Mouse (Mus musculus) hindbrain, embryonic 10.5 days (tissue): Measurements from ENCODE around the gene Gstm2. TPM values are rescaled to one million over a fixed set of nuclear protein-coding genes. Genes with fewer than 3 reads are reported as not detected.
"Not testable (repeated sequence)": the region's sequence is repeated elsewhere in the genome, so short reads cannot be mapped to it uniquely, and the experiment has no call there.

Experiments
- DNase-seq: peaks from one replicate; pipeline ENCODE4 v3.0.0-alpha.2; 2017; ENCODE audit warnings: low spot score
- H3K27ac ChIP-seq: fragments of 300-500 bp; sonication (generic); 2 replicates; pipeline ENCODE4 v1.5.1; 2016; ENCODE audit warnings: mild to moderate bottlenecking, moderate library complexity
- H3K27me3 ChIP-seq: fragments of 300-500 bp; sonication (generic); 2 replicates; pipeline ENCODE4 v1.6.1; 2016; ENCODE audit warnings: mild to moderate bottlenecking; ENCODE audit not compliant: poor library complexity, insufficient read depth, severe bottlenecking
- H3K36me3 ChIP-seq: fragments of 300-500 bp; sonication (generic); 2 replicates; pipeline ENCODE4 v1.6.1; 2016; ENCODE audit warnings: mild to moderate bottlenecking, moderate library complexity
- H3K4me1 ChIP-seq: fragments of 300-500 bp; sonication (generic); replicated peaks from 2 replicates; pipeline ENCODE4 v1.6.1; 2016; ENCODE audit warnings: mild to moderate bottlenecking
- H3K4me3 ChIP-seq: fragments of 300-500 bp; sonication (generic); 2 replicates; pipeline ENCODE4 v1.5.1; 2016; ENCODE audit warnings: mild to moderate bottlenecking, moderate library complexity
- H3K9me3 ChIP-seq: fragments of 300-500 bp; sonication (generic); 2 replicates; pipeline ENCODE4 v1.6.1; 2016; ENCODE audit warnings: mild to moderate bottlenecking, moderate library complexity
- WGBS: fragments of 180-500 bp; shearing (Covaris S2); methylation state at CpG from one replicate; pipeline ENCODE4 v1.1.7; 2016; 5-methylcytosine and 5-hydroxymethylcytosine counted together
- polyA plus RNA-seq: library from polyadenylated mRNA; unstranded; fragments of >200 nt; fragmentation: Nextera tagmentation; extraction: Ambion mirVana; gene quantifications from 2 replicates; pipeline ENCODE4 v1.2.1, GENCODE M21; 2016

The Gstm2 gene
- polyA plus RNA-seq, 1 experiment from 2014 or later = 25.7 TPM

DNA sequence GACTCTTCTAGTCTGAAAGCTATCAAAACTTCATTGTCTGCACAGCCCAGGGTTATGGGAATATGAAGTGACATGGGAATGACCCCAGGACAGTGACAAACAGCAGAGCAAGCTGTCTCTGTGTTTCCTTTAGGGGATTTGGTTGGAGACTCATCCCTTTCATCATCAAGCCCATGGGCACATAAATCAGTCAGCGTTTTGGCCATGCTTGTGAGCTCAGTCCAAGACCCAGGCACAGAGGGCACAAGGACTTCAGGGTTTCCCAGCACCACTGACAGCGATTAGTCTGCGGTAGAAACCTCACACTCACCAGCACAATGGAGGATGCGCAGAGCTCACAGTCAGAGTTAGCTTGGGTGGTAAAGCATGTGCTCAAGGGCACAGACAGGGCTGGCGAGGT, 32.3 kb downstream of the Gstm2 start:
- DNase-seq = no peak
- peaks cover 8% of the 10 kb centered on the region; the same call in 1 of the 2 replicates for H3K4me1 ChIP-seq
- H3K27me3 ChIP-seq = no peaks in the 10 kb centered on the region
- 87% methylated on average over 5 of the region's 5 CpGs for WGBS
- H3K36me3 ChIP-seq = no peaks in the 10 kb centered on the region
- H3K4me3 ChIP-seq = no peak overlapping the region
- no peak overlapping the region for H3K27ac ChIP-seq
- no peaks in the 10 kb centered on the region for H3K9me3 ChIP-seq

DNA sequence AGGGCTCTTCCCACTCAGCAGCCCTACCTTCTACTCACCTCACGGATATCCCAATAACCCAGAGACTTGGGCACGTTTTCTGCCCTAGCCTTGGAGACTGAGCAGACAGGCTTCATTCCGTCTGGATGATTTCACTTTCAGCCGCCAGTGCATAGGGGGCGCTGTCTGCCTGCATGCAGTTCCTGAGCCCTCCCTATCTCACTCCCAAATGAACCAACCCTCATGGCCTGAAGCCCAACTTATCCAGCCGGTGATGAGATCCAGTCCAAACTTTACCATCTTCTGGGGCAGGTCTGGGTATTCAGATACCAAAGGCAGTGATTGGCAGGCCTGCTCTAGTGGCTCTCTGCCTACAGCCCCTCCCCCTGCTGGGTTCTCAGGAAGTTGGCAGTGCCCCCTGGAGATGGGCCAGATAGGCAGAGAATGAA, 32.9 kb downstream of the Gstm2 start:
- Histone ChIP-seq H3K27ac (no peak overlapping the region), H3K4me3 (no peak overlapping the region), H3K9me3 (no peaks in the 10 kb centered on the region), H3K27me3 (no peaks in the 10 kb centered on the region), H3K4me1 (peaks cover 7% of the 10 kb centered on the region; the same call in 1 of the 2 replicates), H3K36me3 (no peaks in the 10 kb centered on the region)
- 21% methylated on average over 6 of the region's 6 CpGs for WGBS
- DNase-seq = peak; percentile 43

DNA sequence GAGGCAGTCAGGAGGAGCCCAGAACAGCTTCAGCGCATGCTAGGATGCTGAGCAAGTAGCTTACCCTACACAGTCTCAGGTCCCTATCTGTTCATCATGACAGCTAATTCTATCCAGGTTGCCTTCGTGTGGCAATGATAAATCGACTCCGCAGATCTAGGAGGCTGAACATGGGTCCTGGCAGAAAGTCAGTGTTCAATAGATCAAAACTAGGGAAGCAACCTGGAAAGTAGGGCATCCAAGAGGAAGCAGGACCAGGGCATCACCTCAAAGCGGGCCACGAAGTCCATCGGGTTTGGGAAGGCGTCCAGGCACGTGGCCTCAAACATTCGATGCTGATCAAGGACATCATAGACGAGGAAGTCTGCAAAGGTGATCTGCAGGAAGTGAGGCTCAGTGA, 35.7 kb downstream of the Gstm2 start:
- Histone ChIP-seq H3K9me3 (no peaks in the 10 kb centered on the region), H3K27me3 (no peaks in the 10 kb centered on the region), H3K4me1 (peaks cover 6% of the 10 kb centered on the region; the same call in 1 of the 2 replicates), H3K4me3 (no peak overlapping the region), H3K36me3 (no peaks in the 10 kb centered on the region), H3K27ac (no peak overlapping the region)
- DNase-seq = no peak
- 86% methylated on average over 11 of the region's 11 CpGs for WGBS

DNA sequence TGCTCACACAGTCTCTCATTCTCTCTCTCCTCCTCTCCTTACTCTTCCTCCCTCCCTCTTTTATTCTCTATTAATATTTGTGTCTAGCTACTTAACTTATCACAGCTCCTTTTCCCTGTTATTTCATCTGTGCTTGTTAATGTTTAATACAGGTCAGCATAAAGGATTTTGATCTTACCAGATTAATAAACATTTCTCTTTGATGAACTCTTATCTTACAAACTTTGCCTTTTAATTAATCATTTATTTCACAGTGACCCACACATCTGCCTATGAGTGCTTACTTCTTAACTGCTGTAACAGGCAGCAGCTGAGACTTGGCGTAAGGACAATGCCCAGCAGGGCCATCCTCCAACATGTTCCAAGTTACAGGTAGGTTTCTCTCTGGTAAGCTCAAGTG, 36.8 kb downstream of the Gstm2 start:
- H3K27me3 ChIP-seq, H3K4me3 ChIP-seq, H3K27ac ChIP-seq, H3K9me3 ChIP-seq, H3K4me1 ChIP-seq, H3K36me3 ChIP-seq, DNase-seq: not testable (repeated sequence)
- WGBS = 95% methylated on average over 1 of the region's 1 CpGs

DNA sequence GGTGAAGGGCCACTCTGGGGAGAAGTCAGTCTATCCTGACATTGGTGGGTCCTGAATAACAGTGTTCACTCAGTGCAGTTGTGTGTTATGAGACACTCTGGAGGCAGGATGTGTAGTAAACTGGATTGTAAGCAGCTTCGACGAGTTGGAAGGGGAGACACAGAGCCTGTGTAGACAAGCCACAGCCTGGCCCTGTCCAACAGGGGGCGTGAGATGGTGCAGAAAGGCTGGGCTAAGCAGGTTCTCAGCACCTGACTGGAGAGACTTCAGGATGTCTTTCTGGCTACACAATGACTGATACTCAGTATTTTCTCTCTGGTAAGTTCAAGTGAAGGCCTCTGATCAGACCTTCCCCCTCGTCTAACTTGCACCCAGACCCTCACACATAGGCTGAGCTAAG, 40.5 kb downstream of the Gstm2 start:
- H3K27ac ChIP-seq = no peak overlapping the region
- 52% methylated on average over 4 of the region's 4 CpGs for WGBS
- DNase-seq = no peak

DNA sequence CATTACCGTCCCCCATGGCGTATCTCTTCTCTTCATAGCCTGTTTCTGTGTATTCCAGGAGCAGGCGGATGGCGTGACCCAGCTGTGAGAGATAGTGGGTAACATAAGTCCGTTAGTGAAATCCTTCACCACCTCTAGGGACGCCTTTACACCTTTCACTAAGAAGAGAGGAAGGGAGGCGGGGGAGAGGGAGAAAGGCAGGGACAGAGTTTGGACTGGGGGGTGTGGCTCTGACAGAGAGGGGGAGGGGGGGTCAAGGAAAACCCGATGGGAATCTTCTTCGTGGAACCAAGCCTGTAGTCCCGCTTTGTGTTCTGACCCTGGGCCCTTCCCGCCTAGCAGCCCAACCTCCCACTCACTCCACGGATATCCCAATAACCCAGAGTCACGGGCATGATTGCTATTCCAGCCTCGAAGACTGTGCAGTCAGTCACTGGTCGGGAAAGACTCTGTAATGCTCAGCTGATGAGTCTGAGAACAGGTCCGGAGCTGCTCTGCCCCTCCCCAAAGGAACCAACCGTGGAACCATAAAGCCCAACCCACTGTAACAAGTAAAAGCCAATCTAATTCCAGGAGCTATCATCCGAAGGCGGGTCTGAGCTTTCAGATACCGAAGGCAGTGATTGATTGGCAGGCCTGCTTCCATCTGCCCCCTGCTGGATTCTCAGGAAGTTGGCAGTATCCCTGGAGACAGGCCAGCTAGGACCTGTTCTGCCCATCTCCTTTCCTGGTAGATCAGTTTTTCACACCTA, 42.8 kb downstream of the Gstm2 start, which contains the start of gene Gstm6:
TSS of gene Gstm6 (minus strand) at position 511 of the 752 bp plus-strand sequence.
- H3K9me3 ChIP-seq = no peaks in the 10 kb centered on the region
- H3K36me3 ChIP-seq = no peaks in the 10 kb centered on the region
- WGBS = 18% methylated on average over 20 of the region's 20 CpGs
- peak; percentile 57 for DNase-seq
- H3K27me3 ChIP-seq = peaks cover 5% of the 10 kb centered on the region; the same call in 1 of the 2 replicates
- H3K4me1 ChIP-seq = peaks cover 17% of the 10 kb centered on the region
- H3K27ac ChIP-seq = peak within 1 kb of the TSS; percentile 77
- H3K4me3 ChIP-seq = peak within 1 kb of the TSS; percentile 48

More for the DNA sequence above, 40.5 kb downstream of the Gstm2 start:
- Histone ChIP-seq H3K4me1 (peaks cover 10% of the 10 kb centered on the region), H3K27me3 (no peaks in the 10 kb centered on the region; the same call in 1 of the 2 replicates), H3K9me3 (no peaks in the 10 kb centered on the region), H3K36me3 (no peaks in the 10 kb centered on the region), H3K4me3 (no peak overlapping the region)

DNA sequence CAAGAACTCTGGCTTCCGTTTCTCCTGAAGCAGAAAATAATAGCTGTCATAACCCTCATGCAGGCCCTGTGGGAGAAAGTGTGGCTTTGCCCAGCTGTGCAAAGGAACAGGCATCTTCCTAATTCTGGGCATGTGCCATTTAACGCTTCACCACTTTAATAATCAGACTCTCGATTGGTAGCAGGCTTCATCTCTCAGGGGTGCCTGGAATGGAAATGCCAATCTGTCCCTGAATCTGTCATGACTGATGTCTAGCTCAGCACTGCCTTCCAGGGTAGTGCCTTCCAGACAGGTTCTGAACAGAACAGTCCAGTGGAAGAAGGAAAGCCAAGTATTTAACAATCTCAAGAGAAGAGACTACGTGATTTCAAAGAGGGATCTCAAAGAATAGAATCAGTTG, 45.0 kb downstream of the Gstm2 start:
- WGBS = 85% methylated on average over 4 of the region's 4 CpGs
- Histone ChIP-seq H3K4me1 (peaks cover 17% of the 10 kb centered on the region), H3K4me3 (no peak overlapping the region), H3K27me3 (peaks cover 5% of the 10 kb centered on the region; the same call in 1 of the 2 replicates), H3K9me3 (no peaks in the 10 kb centered on the region), H3K27ac (no peak overlapping the region), H3K36me3 (no peaks in the 10 kb centered on the region)
- DNase-seq = no peak

DNA sequence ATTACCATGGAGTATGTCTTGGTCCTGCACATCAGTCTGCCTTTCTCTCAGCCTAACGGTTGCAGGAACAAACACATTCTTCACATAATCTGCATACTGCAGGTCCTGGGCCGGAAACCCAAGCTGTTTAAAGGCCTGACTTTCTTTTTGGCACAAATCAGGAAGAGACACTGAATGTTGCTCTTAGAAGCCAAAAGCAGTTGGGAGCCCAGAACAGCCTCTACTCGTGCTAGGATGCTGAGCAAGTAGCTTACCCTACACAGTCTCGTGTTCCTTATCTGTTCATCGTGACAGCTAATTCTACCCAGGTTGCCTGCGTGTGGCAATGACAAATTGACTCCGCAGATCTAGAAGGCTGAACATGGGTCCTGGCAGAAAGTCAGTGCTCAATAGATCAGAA, 45.7 kb downstream of the Gstm2 start:
- H3K4me1 ChIP-seq = peaks cover 17% of the 10 kb centered on the region
- no peaks in the 10 kb centered on the region for H3K9me3 ChIP-seq
- H3K4me3 ChIP-seq = no peak overlapping the region
- H3K36me3 ChIP-seq = no peaks in the 10 kb centered on the region
- H3K27me3 ChIP-seq = peaks cover 5% of the 10 kb centered on the region; the same call in 1 of the 2 replicates
- WGBS = 80% methylated on average over 7 of the region's 7 CpGs
- DNase-seq = no peak
- no peak overlapping the region for H3K27ac ChIP-seq

DNA sequence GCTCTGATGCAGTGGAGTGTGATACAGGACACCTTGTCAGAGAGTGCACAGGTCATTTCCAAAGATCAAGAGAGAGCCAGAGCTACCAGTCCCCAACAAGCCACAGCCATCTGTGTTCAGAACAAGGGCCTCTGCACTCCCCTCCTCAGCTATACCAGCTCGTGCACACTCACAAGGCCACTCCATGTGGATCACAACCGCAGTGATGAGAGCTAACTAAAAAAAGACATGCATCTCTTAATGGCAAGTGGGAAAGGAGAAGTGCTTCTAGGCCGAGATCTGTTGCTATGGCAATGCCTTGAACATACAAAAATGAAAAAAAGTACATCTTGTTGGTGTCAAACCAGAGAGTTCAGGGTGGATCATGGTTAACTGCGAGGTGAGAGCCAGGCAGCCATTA, 46.4 kb downstream of the Gstm2 start:
- 79% methylated on average over 4 of the region's 4 CpGs for WGBS
- Histone ChIP-seq H3K27ac (no peak overlapping the region), H3K4me1 (peaks cover 17% of the 10 kb centered on the region), H3K27me3 (0 out of 2 replicates have a peak, but pooled peaks cover 5% of the 10 kb centered on the region), H3K9me3 (no peaks in the 10 kb centered on the region), H3K4me3 (no peak overlapping the region), H3K36me3 (no peaks in the 10 kb centered on the region)
- DNase-seq = no peak

DNA sequence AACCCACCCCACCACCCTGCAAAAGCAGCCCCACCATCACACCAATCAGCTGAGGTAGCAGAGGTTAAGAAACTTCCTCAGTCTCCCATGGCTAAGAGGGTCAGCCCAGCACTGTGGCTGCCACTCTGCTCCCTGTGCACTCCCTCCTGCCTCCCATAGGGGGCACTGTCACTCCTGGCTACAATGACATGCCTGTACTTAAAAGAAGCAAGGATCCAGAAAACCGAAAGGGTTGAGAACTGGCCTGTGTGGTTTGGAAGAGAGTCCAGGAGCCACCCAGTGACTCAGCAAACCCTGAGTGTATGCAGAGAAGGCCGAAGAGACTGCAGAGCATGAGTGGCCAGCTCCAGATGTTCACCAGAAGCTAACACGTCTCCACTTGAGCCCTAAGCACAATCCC, 46.9 kb downstream of the Gstm2 start:
- WGBS = 51% methylated on average over 3 of the region's 3 CpGs
- no peaks in the 10 kb centered on the region for H3K9me3 ChIP-seq

DNA sequence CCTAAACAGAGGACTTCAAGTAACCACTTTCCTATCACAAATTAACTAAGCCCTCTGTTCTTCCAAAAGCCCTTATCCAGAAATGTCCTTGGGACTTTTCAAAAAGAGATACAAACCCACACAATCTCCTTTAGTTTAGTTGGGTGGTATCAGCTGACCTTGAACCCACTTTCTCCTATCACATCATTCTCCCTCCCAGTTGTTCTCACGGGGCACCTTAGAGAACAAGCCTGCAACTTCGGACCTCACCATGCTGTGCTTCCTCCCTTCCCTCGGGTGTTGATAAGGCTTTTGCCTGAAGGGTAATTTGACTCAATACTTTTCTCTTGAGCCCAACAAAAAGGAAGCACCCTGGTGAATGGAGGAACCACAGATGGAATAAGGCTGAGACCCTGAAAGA, 50.4 kb downstream of the Gstm2 start:
- Histone ChIP-seq H3K27me3 (0 out of 2 replicates have a peak, but pooled peaks cover 5% of the 10 kb centered on the region), H3K27ac (no peak overlapping the region), H3K4me3 (no peak overlapping the region), H3K9me3 (no peaks in the 10 kb centered on the region), H3K36me3 (no peaks in the 10 kb centered on the region), H3K4me1 (peaks cover 22% of the 10 kb centered on the region)
- WGBS = 71% methylated on average over 3 of the region's 3 CpGs
- DNase-seq = no peak

More for the DNA sequence above, 46.9 kb downstream of the Gstm2 start:
- H3K4me1 ChIP-seq = peaks cover 17% of the 10 kb centered on the region
- no peak overlapping the region for H3K27ac ChIP-seq
- H3K36me3 ChIP-seq = no peaks in the 10 kb centered on the region
- H3K27me3 ChIP-seq = 0 out of 2 replicates have a peak, but pooled peaks cover 5% of the 10 kb centered on the region
- peak; percentile 63 for DNase-seq
- no peak overlapping the region for H3K4me3 ChIP-seq

DNA sequence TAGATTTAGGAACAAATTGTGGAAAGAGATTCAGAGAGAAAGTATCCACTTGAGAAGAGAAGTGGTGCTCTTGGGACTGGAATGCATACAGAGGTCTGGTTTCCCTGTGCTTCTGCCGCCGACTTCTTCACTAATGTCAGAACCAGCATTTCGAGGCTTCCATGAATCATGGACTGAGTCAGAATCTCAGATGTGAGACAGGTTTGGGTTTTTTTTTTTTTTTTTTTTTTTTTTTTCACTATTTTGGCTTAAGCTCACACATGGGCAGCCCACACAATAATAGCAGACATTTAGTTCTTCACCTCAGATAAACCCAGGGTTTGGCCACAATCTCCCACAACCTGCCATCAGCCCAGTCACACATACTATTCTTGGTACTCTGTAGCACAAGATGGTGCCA, 51.0 kb downstream of the Gstm2 start:
- H3K27ac ChIP-seq = no peak overlapping the region
- 86% methylated on average over 3 of the region's 3 CpGs for WGBS
- H3K4me1 ChIP-seq = peaks cover 22% of the 10 kb centered on the region
- no peak overlapping the region for H3K4me3 ChIP-seq
- H3K9me3 ChIP-seq = no peaks in the 10 kb centered on the region
- DNase-seq = no peak
- no peaks in the 10 kb centered on the region for H3K36me3 ChIP-seq
- 0 out of 2 replicates have a peak, but pooled peaks cover 2% of the 10 kb centered on the region for H3K27me3 ChIP-seq

DNA sequence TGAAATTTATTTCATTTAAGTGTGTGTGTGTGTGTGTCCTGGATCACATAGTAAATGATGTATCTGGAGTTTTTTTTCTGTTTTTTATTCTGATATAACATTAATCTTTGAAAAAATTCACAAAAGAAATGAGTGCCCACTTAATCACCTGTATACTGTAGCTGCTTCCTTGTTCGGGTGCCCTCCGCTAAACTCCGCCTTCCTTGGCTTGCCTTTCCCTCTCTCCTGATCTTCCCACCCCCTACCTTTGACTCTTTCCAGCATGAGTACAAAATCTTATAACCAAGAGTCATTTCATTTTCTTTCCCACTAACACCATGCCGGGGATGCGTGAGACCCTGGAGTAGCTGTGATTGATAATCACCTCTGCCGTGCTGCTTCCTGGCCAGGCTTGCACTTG, 54.1 kb downstream of the Gstm2 start:
- Histone ChIP-seq H3K27me3 (no peaks in the 10 kb centered on the region), H3K9me3 (no peaks in the 10 kb centered on the region), H3K4me3 (no peak overlapping the region), H3K27ac (peak overlapping the region; percentile 23; the same call in 1 of the 2 replicates), H3K36me3 (no peaks in the 10 kb centered on the region), H3K4me1 (peaks cover 33% of the 10 kb centered on the region)
- 87% methylated on average over 6 of the region's 6 CpGs for WGBS
- no peak for DNase-seq
